Mouse (Mus musculus) MEL (cell line): Measurements from ENCODE around the gene Sppl3. TPM values are rescaled to one million over a fixed set of nuclear protein-coding genes. Genes with fewer than 3 reads are reported as not detected.

ENCODE experiments used
- DNase-seq: peaks from one replicate; pipeline ENCODE4 v3.0.0; 2011; ENCODE audit warnings: low read depth, low spot score
- H3K27ac ChIP-seq: 2 replicates; pipeline ENCODE4 v1.5.1; 2012; ENCODE audit warnings: low read depth, mild to moderate bottlenecking, control low read depth, low read length, moderate library complexity; ENCODE audit not compliant: control insufficient read depth
- H3K27me3 ChIP-seq, 2 experiments: fragments of 150-350 bp in 1 of 2; sonication (generic) in 1 of 2; 2 replicates each; pipeline ENCODE4 v1.6.1; 2012; ENCODE audit warnings: low read length in 2 of 2, mild to moderate bottlenecking in 2 of 2, improper control_type of control experiment in 1 of 2, moderate library complexity in 1 of 2; ENCODE audit not compliant: insufficient read depth in 2 of 2, control insufficient read depth in 1 of 2
- H3K36me3 ChIP-seq, 2 experiments: 2 replicates each; pipeline ENCODE4 v1.6.1; 2012 to 2014; ENCODE audit warnings: low read length in 2 of 2, improper control_type of control experiment in 1 of 2, inconsistent platforms in 1 of 2, mild to moderate bottlenecking in 1 of 2; ENCODE audit not compliant: insufficient read depth in 2 of 2, control insufficient read depth in 1 of 2
- H3K4me1 ChIP-seq, 2 experiments: fragments of 150-350 bp in 1 of 2; sonication (generic) in 1 of 2; 2 replicates each; pipeline ENCODE4 v1.6.1; 2012; ENCODE audit warnings: low read length in 2 of 2, improper control_type of control experiment in 1 of 2, mild to moderate bottlenecking in 1 of 2; ENCODE audit not compliant: insufficient read depth in 2 of 2, control insufficient read depth in 1 of 2
- H3K4me3 ChIP-seq, 2 experiments: fragments of 150-350 bp in 1 of 2; sonication (generic) in 1 of 2; 2 replicates each; pipeline ENCODE4 v1.5.1; 2012; ENCODE audit warnings: low read depth in 2 of 2, low read length in 2 of 2, mild to moderate bottlenecking in 2 of 2, moderate library complexity in 2 of 2, control low read depth in 1 of 2, improper control_type of control experiment in 1 of 2; ENCODE audit not compliant: control insufficient read depth in 1 of 2, insufficient read depth in 1 of 2
- H3K79me2 ChIP-seq: 2 replicates; pipeline ENCODE4 v1.6.1; 2012; ENCODE audit warnings: mild to moderate bottlenecking, low read length, moderate library complexity; ENCODE audit not compliant: control insufficient read depth, poor library complexity, insufficient read depth
- H3K9ac ChIP-seq: 2 replicates; pipeline ENCODE4 v1.6.1; 2012; ENCODE audit warnings: low read depth, mild to moderate bottlenecking, control low read depth, low read length, moderate library complexity; ENCODE audit not compliant: control insufficient read depth, poor library complexity, severe bottlenecking
- H3K9me3 ChIP-seq: fragments of 150-350 bp; sonication (generic); replicated peaks from 2 replicates; pipeline ENCODE4 v1.6.1; 2012; ENCODE audit warnings: mild to moderate bottlenecking, low read length, improper control_type of control experiment, moderate library complexity; ENCODE audit not compliant: insufficient read depth
- CHD2 ChIP-seq: IDR thresholded peaks from 2 replicates; pipeline ENCODE4 v1.6.1; 2011; ENCODE audit warnings: low read length, improper control_type of control experiment
- CTCF ChIP-seq, 3 experiments: IDR thresholded peaks in 2 of 3; conservative IDR thresholded peaks in 1 of 3; 2 replicates each; pipeline ENCODE4 v1.5.1; 2011 to 2012; ENCODE audit warnings: low read length in 3 of 3, low read depth in 2 of 3, mild to moderate bottlenecking in 2 of 3, improper control_type of control experiment in 1 of 3, inconsistent platforms in 1 of 3, mixed read lengths in 1 of 3, moderate library complexity in 1 of 3; ENCODE audit not compliant: control insufficient read depth in 1 of 3, insufficient read depth in 1 of 3, poor library complexity in 1 of 3, severe bottlenecking in 1 of 3
- ELF1 ChIP-seq: IDR thresholded peaks from 2 replicates; pipeline ENCODE4 v1.6.1; 2014; ENCODE audit warnings: low read depth, mild to moderate bottlenecking, inconsistent platforms, low read length, improper control_type of control experiment, moderate library complexity
- EP300 ChIP-seq, 2 experiments: IDR thresholded peaks; 2 replicates each; pipeline ENCODE4 v1.6.1; 2011; ENCODE audit warnings: improper control_type of control experiment in 2 of 2, low read length in 2 of 2, low read depth in 1 of 2, mild to moderate bottlenecking in 1 of 2
- HCFC1 ChIP-seq: IDR thresholded peaks from 2 replicates; pipeline ENCODE4 v1.6.1; 2012; ENCODE audit warnings: low read depth, mild to moderate bottlenecking, inconsistent platforms, low read length, improper control_type of control experiment, moderate library complexity
- JUND ChIP-seq: IDR thresholded peaks from 2 replicates; pipeline ENCODE4 v1.6.1; 2011; ENCODE audit warnings: low read depth, mild to moderate bottlenecking, improper control_type of control experiment, low read length
- KAT2A ChIP-seq: conservative IDR thresholded peaks from 2 replicates; pipeline ENCODE4 v1.6.1; 2012; ENCODE audit warnings: low read depth, low read length, improper control_type of control experiment, inconsistent platforms
- MAFK ChIP-seq: IDR thresholded peaks from 2 replicates; pipeline ENCODE4 v1.6.1; 2011; ENCODE audit warnings: low read depth, mild to moderate bottlenecking, low read length, improper control_type of control experiment, borderline replicate concordance
- MAX ChIP-seq: IDR thresholded peaks from 2 replicates; pipeline ENCODE4 v1.6.1; 2011; ENCODE audit warnings: low read length, improper control_type of control experiment
- MAZ ChIP-seq: IDR thresholded peaks from 2 replicates; pipeline ENCODE4 v1.6.1; 2012; ENCODE audit warnings: low read depth, mild to moderate bottlenecking, inconsistent platforms, low read length, improper control_type of control experiment
- MYB ChIP-seq: IDR thresholded peaks from 2 replicates; pipeline ENCODE4 v1.6.1; 2011; ENCODE audit warnings: mild to moderate bottlenecking, low read depth, low read length, improper control_type of control experiment
- MYC ChIP-seq: IDR thresholded peaks from 2 replicates; pipeline ENCODE4 v1.6.1; 2011; ENCODE audit warnings: low read depth, mild to moderate bottlenecking, low read length, improper control_type of control experiment, moderate library complexity
- NRF1 ChIP-seq: IDR thresholded peaks from 2 replicates; pipeline ENCODE4 v1.6.1; 2014; ENCODE audit warnings: low read depth, mild to moderate bottlenecking, inconsistent platforms, low read length, improper control_type of control experiment, moderate library complexity; ENCODE audit not compliant: poor library complexity, insufficient read depth, severe bottlenecking
- POLR2AphosphoS2 ChIP-seq: IDR thresholded peaks from 2 replicates; pipeline ENCODE4 v1.6.1; 2011; ENCODE audit warnings: low read length, improper control_type of control experiment
- POLR2AphosphoS5 ChIP-seq: IDR thresholded peaks from 2 replicates; pipeline ENCODE4 v1.6.1; 2012; ENCODE audit warnings: low read depth, borderline replicate concordance, mild to moderate bottlenecking, inconsistent platforms, low read length, moderate library complexity, mixed read lengths
- RCOR1 ChIP-seq: IDR thresholded peaks from 2 replicates; pipeline ENCODE4 v1.6.1; 2012; ENCODE audit warnings: low read depth, mild to moderate bottlenecking, inconsistent platforms, low read length, improper control_type of control experiment
- SMC3 ChIP-seq: IDR thresholded peaks from 2 replicates; pipeline ENCODE4 v1.6.1; 2011; ENCODE audit warnings: low read depth, low read length, improper control_type of control experiment
- UBTF ChIP-seq: IDR thresholded peaks from 2 replicates; pipeline ENCODE4 v1.6.1; 2012; ENCODE audit warnings: low read depth, mild to moderate bottlenecking, inconsistent platforms, low read length, improper control_type of control experiment, moderate library complexity, borderline replicate concordance; ENCODE audit not compliant: insufficient read depth
- USF1 ChIP-seq: IDR thresholded peaks from 2 replicates; pipeline ENCODE4 v1.6.1; 2014; ENCODE audit warnings: low read depth, mild to moderate bottlenecking, inconsistent platforms, low read length, improper control_type of control experiment, moderate library complexity
- USF2 ChIP-seq, 2 experiments: IDR thresholded peaks; 2 replicates each; pipeline ENCODE4 v1.6.1; 2011 to 2012; ENCODE audit warnings: improper control_type of control experiment in 2 of 2, low read length in 2 of 2, borderline replicate concordance in 1 of 2, inconsistent platforms in 1 of 2, low read depth in 1 of 2, mild to moderate bottlenecking in 1 of 2; ENCODE audit not compliant: insufficient read depth in 1 of 2
- ZNF384 ChIP-seq: IDR thresholded peaks from 2 replicates; pipeline ENCODE4 v1.6.1; 2012; ENCODE audit warnings: low read depth, mild to moderate bottlenecking, inconsistent platforms, low read length, improper control_type of control experiment
- polyA plus RNA-seq, 2 experiments: library from polyadenylated mRNA; stranded (reverse) in 1 of 2; unstranded in 1 of 2; fragments of >175 nt in 1 of 2; fragments of >200 nt in 1 of 2; gene quantifications; 2 replicates each; pipeline versions ENCODE4 v1.2.1 to v1.2.4; 2012; ENCODE audit warnings: low replicate concordance in 2 of 2, low read depth in 1 of 2; ENCODE audit not compliant: insufficient read length in 2 of 2, insufficient read depth in 1 of 2, missing spikeins in 1 of 2
- total RNA-seq: library from RNA; depleted of rRNA; stranded (reverse); fragments of 300-350 nt; gene quantifications from 2 replicates; pipeline ENCODE4 v1.2.3, GENCODE M21; 2012

The Sppl3 gene
- total and polyA plus RNA-seq, 3 experiments, result 25.8 to 50.9 TPM; not detected in 1

DNA sequence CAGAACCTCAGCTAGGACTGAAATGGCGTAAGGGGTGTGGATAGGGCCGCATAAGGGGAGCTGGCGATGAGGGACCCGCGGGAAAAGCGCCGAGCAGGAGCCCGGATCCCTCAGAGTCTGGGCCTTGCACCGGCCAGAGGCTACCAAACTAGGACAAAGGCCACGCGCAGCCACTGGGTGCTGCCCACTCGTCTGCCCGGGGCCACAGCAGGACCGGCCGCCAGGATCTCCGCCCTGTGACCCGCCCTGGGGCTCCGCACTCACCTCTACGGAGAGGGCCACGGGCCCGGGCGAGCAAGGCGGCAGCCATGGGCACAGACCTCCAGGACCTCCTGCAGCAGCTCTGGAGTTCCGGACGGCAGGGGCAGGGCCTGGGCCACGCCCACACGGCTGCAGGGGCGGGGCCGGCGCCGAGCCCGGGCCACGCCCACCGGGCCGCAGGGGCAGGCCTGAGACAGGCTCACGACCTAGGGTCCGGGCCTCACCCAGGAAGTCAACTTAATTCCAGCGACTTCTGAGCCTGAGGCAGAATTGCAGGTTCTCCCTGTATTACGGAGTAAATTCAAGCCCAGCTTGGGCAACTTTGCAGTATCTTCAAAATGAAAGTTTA is 108.1 kb downstream of the Sppl3 start, which contains the start of gene Acads (continued):
- TF ChIP-seq ELF1 (peak; percentile 70), UBTF (no peak)

DNA sequence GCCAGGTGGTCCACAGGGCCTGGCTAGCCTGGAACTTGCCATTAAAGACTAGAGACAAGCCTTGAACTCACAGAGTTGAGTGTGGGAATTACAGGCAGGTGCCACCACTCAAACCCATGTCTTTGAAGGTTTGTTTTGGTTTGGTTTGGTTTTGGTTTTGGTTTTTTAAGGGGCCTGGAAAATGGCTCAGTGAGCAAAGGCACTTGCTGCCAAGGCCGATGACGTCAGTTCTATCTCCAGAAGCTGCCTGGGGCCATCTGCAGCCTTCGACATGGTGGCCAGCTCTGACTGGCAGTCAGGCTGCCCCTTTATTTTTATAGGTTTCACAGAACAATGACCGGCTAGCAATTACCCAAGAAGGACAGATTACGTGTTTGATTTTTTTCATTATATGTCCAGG is 110.0 kb downstream of the Sppl3 start:
- Histone ChIP-seq H3K27ac (no peak overlapping the region), H3K9me3 (no peaks in the 10 kb centered on the region), H3K4me1 (no peaks in the 10 kb centered on the region), H3K9ac (no peak overlapping the region), H3K27me3 (no peaks in the 10 kb centered on the region), H3K36me3 (no peaks in the 10 kb centered on the region), H3K79me2 (peaks cover 4% of the 10 kb centered on the region; the same call in 1 of the 2 replicates), H3K4me3 (no peak overlapping the region)
- no peak for TF ChIP-seq POLR2AphosphoS2
- no peak for TF ChIP-seq EP300 (IDR thresholded peaks at IDR 0.05; ENCODE audit: low read depth in 1 of 2, low read length in 2 of 2)
- TF ChIP-seq POLR2AphosphoS5, result no peak
- TF ChIP-seq KAT2A, result no peak
- TF ChIP-seq RCOR1, result no peak
- no peak for TF ChIP-seq UBTF
- no peak for TF ChIP-seq NRF1
- TF ChIP-seq USF2 (IDR thresholded peaks at IDR 0.05; ENCODE audit: borderline replicate concordance in 1 of 2, insufficient read depth in 1 of 2, low read depth in 1 of 2, low read length in 2 of 2), result no peak
- no peak for TF ChIP-seq MAZ
- TF ChIP-seq SMC3, result no peak
- TF ChIP-seq ZNF384, result no peak
- TF ChIP-seq USF1, result no peak
- no peak for TF ChIP-seq MYB
- no peak for TF ChIP-seq MAX
- TF ChIP-seq JUND, result no peak
- TF ChIP-seq HCFC1, result no peak
- TF ChIP-seq CTCF (IDR thresholded peaks at IDR 0.05 in 2 of 3, conservative IDR thresholded peaks at IDR 0.05 in 1 of 3; ENCODE audit: control insufficient read depth in 1 of 3, insufficient read depth in 1 of 3, low read depth in 2 of 3, low read length in 3 of 3, poor library complexity in 1 of 3, severe bottlenecking in 1 of 3), result no peak
- no peak for TF ChIP-seq CHD2
- no peak for TF ChIP-seq MAFK
- no peak for TF ChIP-seq MYC
- DNase-seq, result no peak
